Mouse (Mus musculus): ENCODE results near the gene Gm10491.

Gm10491 gene

DNA sequence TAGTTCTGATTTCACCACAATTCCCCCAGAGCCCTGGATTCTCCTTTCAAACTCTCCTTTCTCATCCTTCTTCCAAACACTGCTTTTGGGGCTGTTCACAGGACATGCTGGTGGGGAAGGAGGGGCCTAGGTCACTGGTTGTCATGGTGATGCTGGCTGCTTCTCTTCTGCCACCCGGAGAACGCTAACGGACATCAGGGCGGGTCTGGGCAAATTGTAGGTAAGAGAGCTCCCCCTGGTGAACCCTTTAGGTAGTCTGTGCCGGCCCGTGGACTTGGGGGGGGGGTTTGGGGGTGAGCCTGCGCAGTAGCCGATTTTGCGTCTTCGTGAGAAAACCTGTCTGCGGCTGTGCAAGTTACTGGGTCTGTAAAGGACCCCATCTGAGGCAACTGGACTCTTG, 27.8 kb downstream of the Gm10491 start:
- no peak for DNase-seq (ENCODE audit: low read depth)

DNA sequence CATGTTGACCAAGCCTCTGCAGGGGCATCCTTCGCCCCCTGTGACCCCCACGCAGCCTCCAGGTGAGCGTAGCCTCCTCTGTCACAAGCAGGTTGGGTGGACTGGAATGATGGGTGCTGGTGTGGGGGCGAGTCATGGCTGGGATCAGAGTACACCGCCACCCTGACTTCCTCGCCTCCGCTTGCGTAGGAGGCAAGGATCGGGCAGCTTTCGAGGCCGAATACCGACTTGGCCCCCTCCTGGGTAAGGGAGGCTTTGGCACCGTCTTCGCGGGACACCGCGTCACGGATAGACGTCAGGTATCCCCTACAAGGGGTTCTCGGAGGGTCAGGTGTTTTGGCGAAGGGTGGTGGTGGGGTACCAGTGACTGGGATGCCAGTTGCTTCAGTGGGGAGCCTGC, 29.1 kb downstream of the Gm10491 start:
- DNase-seq (ENCODE audit: low read depth) = no peak

DNA sequence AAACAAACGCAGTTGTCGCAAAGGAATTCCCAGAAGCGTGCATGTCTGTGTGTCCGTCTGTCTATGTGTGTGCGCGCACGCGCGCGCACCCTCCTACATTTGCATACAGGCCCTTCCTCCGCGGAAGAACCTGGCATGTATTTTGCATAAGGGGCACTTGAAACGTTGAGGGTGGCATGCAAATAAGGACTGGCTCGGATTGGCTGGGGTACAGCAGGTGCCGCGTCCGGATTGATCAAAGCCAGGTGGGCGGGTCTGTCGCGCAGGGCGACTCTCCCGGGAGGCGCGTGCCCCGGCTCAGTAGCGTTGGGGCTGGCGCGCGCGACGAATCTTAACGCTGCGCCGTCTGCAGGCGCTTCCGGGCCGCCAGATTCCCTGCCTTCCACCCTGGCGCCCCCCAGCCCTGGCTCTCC, 29.6 kb downstream of the Gm10491 start, which contains the start of gene Pim2:
Gene Pim2 (plus strand): TSS at position 256 of the 413 bp plus-strand sequence.
- DNase-seq (ENCODE audit: low read depth) = peak; percentile 73

DNA sequence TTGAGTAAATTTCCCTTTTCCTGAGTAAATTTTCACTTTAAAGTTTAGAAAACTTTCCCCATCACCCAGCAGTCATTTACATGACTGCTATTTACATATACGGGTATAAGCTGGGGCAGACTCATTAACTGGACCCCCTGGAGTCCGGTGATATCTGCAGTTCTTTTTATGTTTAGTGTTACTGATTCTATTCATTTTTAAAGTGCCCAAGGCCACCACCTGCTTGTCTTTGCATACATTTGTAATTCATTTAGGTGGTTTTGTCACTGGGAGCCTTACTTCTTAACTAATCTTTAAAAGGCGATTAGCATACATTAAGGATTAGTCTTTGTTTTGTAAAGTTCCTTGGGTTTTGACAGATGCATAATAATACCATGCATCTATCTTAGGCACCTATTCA, 37.8 kb downstream of the Gm10491 start:
- DNase-seq (ENCODE audit: low read depth) = no peak

DNA sequence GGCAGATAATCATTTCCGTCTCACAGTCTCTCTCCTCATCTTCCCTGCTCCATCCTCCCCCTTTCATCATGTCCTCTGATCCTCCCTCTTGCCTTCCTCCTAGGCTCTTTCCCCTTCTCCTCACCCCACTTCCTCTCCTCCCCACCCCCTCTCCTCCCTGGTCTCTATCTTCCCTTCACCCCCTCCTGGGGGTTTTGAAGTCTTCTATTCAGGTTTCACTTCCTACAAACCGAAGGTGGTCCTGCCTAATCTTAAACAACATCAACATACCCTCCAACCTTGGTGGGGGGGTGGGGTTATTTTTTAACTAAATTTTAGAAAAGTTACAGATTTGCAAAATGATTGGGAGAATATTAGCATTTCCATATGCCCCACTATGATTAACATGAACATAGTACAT, 39.1 kb downstream of the Gm10491 start:
- no peak for DNase-seq (ENCODE audit: low read depth)

DNA sequence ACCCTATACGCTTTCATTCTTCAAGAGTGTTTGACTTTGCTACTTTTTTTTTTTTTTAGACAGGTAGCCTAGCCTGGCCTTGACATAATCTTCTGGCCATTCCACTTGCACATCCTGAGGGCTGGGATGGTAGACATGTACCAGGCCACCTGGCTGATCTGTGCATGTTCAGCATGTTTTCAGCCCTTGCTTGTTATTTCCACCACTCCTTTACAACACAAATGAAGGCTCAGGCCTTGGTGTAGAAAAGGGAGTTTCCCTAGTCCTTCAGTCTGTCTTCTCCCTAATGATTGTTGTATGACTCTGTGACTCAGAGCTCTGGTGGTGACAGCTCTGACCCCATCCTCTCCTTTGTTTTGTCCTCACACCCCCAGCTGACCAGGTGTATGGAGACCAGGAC, 40.5 kb downstream of the Gm10491 start:
- no peak for DNase-seq (ENCODE audit: low read depth)

DNA sequence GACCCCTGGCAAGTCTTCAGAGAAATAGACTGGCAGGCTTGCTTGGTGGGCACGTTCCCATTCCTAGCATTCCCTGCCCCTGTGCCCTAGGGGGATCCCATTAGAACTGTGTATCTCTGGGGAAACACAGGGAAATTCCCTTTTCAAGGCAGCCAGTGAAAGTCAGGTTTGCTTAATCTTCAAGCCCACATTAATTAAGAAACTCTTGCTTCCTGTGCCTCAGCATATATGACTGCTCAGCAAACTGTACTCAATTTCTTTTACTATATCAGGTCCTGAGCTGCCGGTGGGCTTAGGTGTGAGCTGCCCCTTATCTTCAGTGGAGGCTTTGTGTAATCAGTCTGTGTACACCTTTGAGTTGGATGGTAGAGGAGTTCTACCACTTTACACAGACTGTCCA, 41.8 kb downstream of the Gm10491 start:
- no peak for DNase-seq (ENCODE audit: low read depth)

DNA sequence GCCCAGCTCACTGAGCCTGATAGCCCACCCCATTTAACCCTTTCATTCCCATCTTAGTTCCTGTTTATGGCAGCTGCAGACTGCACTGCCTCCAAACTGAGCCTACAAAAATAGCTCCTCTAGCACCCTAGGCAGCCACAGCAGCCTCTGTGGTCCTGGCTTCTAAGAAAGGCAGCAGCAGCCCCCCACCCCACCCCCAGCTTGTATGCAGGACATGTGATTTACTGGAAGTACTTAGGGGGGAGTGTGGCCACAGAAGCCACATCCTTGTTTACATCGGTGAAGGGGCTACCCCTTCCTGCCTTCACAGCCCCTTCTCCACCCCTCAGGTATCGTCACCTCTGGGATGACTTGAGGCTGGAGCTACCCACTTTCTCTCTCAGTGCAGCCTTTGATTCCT, 42.3 kb downstream of the Gm10491 start:
- no peak for DNase-seq (ENCODE audit: low read depth)

DNA sequence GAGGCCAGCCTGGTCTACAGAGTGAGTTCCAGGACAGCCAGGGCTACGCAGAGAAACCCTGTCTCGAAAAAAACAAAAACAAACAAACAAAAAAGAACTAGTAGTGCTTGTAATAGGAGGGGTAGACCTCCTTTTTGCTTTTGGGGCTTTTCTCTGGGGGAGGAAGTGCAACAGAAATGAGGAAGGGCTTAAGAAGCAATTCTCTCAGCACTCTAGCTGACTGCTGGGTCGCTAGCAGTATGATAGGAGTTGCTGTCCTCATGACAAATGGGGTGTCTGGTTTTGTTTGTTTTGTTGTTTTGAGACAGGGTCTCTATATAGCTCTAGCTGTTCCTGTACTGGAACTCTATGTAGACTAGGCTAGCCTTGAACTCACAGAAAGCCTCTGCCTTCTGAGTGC, 43.1 kb downstream of the Gm10491 start:
- no peak for DNase-seq (ENCODE audit: low read depth)

DNA sequence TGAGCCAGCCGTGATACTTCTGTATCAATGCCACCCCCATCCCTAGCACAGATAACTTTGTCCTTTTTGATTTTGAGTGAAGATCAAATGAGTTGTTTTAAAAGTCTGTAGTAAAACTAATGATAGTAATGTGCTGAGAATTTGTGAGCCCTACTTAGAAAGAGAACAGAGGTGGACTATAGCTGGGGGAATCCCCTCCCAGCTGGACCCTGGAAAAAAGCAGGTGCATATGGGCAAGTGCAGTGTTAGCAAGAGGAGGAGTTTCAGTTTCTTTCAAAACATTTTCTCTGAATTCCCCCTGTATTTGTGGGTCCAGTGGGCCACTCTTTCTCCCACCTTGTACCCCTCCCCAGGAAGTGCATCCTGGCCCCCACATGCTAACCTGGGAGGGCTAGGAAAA, 44.5 kb downstream of the Gm10491 start:
- no peak for DNase-seq (ENCODE audit: low read depth)

DNA sequence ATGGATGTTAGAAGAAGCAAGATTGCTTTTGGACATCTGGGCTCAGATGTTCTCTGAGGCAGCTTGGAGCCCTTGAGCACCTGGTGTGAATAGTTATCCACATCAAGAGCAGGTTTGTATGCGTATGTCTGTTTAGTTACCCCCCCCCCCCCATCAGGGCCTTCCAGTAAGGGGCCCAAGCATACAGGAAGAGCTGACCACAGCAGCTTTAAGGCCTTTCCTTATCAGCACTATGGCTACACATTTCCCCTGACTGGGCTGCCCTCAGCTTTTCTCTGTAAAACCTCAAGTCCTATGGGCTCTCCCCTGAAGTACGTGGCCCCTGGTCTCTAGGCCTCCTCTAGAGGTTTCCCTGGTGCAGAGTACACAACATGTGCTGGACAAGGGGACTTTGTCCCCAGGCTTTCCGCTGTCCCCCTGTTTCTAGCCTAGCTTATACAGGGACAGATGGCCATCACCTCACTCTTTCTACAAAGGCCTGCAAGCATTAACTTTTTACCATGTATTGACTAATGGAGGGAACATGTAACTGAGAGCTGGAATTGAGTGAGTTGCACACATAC, 48.4 kb downstream of the Gm10491 start:
- no peak for DNase-seq (ENCODE audit: low read depth)
